Mouse (Mus musculus) MEL (cell line): ENCODE measurements around the gene Tcte2. TPM values are rescaled to one million over a fixed set of nuclear protein-coding genes. Genes with fewer than 3 reads are reported as not detected.

Experiments
- DNase-seq: peaks from one replicate; pipeline ENCODE4 v3.0.0; 2011; ENCODE audit warnings: low read depth, low spot score
- H3K27ac ChIP-seq: 2 replicates; pipeline ENCODE4 v1.5.1; 2012; ENCODE audit warnings: low read depth, mild to moderate bottlenecking, control low read depth, low read length, moderate library complexity; ENCODE audit not compliant: control insufficient read depth
- H3K27me3 ChIP-seq, 2 experiments: fragments of 150-350 bp in 1 of 2; sonication (generic) in 1 of 2; 2 replicates each; pipeline ENCODE4 v1.6.1; 2012; ENCODE audit warnings: low read length in 2 of 2, mild to moderate bottlenecking in 2 of 2, improper control_type of control experiment in 1 of 2, moderate library complexity in 1 of 2; ENCODE audit not compliant: insufficient read depth in 2 of 2, control insufficient read depth in 1 of 2
- H3K36me3 ChIP-seq, 2 experiments: 2 replicates each; pipeline ENCODE4 v1.6.1; 2012 to 2014; ENCODE audit warnings: low read length in 2 of 2, improper control_type of control experiment in 1 of 2, inconsistent platforms in 1 of 2, mild to moderate bottlenecking in 1 of 2; ENCODE audit not compliant: insufficient read depth in 2 of 2, control insufficient read depth in 1 of 2
- H3K4me1 ChIP-seq, 2 experiments: fragments of 150-350 bp in 1 of 2; sonication (generic) in 1 of 2; 2 replicates each; pipeline ENCODE4 v1.6.1; 2012; ENCODE audit warnings: low read length in 2 of 2, improper control_type of control experiment in 1 of 2, mild to moderate bottlenecking in 1 of 2; ENCODE audit not compliant: insufficient read depth in 2 of 2, control insufficient read depth in 1 of 2
- H3K4me3 ChIP-seq, 2 experiments: fragments of 150-350 bp in 1 of 2; sonication (generic) in 1 of 2; 2 replicates each; pipeline ENCODE4 v1.5.1; 2012; ENCODE audit warnings: low read depth in 2 of 2, low read length in 2 of 2, mild to moderate bottlenecking in 2 of 2, moderate library complexity in 2 of 2, control low read depth in 1 of 2, improper control_type of control experiment in 1 of 2; ENCODE audit not compliant: control insufficient read depth in 1 of 2, insufficient read depth in 1 of 2
- H3K79me2 ChIP-seq: 2 replicates; pipeline ENCODE4 v1.6.1; 2012; ENCODE audit warnings: mild to moderate bottlenecking, low read length, moderate library complexity; ENCODE audit not compliant: control insufficient read depth, poor library complexity, insufficient read depth
- H3K9ac ChIP-seq: 2 replicates; pipeline ENCODE4 v1.6.1; 2012; ENCODE audit warnings: low read depth, mild to moderate bottlenecking, control low read depth, low read length, moderate library complexity; ENCODE audit not compliant: control insufficient read depth, poor library complexity, severe bottlenecking
- H3K9me3 ChIP-seq: fragments of 150-350 bp; sonication (generic); replicated peaks from 2 replicates; pipeline ENCODE4 v1.6.1; 2012; ENCODE audit warnings: mild to moderate bottlenecking, low read length, improper control_type of control experiment, moderate library complexity; ENCODE audit not compliant: insufficient read depth
- BHLHE40 ChIP-seq: IDR thresholded peaks from 2 replicates; pipeline ENCODE4 v1.6.1; 2012; ENCODE audit warnings: low read depth, mild to moderate bottlenecking, inconsistent platforms, low read length, improper control_type of control experiment, borderline replicate concordance
- CHD2 ChIP-seq: IDR thresholded peaks from 2 replicates; pipeline ENCODE4 v1.6.1; 2011; ENCODE audit warnings: low read length, improper control_type of control experiment
- E2F4 ChIP-seq: IDR thresholded peaks from 2 replicates; pipeline ENCODE4 v1.6.1; 2011; ENCODE audit warnings: low read depth, low read length, improper control_type of control experiment, borderline replicate concordance
- EP300 ChIP-seq, 2 experiments: IDR thresholded peaks; 2 replicates each; pipeline ENCODE4 v1.6.1; 2011; ENCODE audit warnings: improper control_type of control experiment in 2 of 2, low read length in 2 of 2, low read depth in 1 of 2, mild to moderate bottlenecking in 1 of 2
- GATA1 ChIP-seq: IDR thresholded peaks from 2 replicates; pipeline ENCODE4 v1.6.1; 2011; ENCODE audit warnings: low read depth, low read length, improper control_type of control experiment
- HCFC1 ChIP-seq: IDR thresholded peaks from 2 replicates; pipeline ENCODE4 v1.6.1; 2012; ENCODE audit warnings: low read depth, mild to moderate bottlenecking, inconsistent platforms, low read length, improper control_type of control experiment, moderate library complexity
- MAFK ChIP-seq: IDR thresholded peaks from 2 replicates; pipeline ENCODE4 v1.6.1; 2011; ENCODE audit warnings: low read depth, mild to moderate bottlenecking, low read length, improper control_type of control experiment, borderline replicate concordance
- MAX ChIP-seq: IDR thresholded peaks from 2 replicates; pipeline ENCODE4 v1.6.1; 2011; ENCODE audit warnings: low read length, improper control_type of control experiment
- MAZ ChIP-seq: IDR thresholded peaks from 2 replicates; pipeline ENCODE4 v1.6.1; 2012; ENCODE audit warnings: low read depth, mild to moderate bottlenecking, inconsistent platforms, low read length, improper control_type of control experiment
- MYB ChIP-seq: IDR thresholded peaks from 2 replicates; pipeline ENCODE4 v1.6.1; 2011; ENCODE audit warnings: mild to moderate bottlenecking, low read depth, low read length, improper control_type of control experiment
- MYC ChIP-seq: IDR thresholded peaks from 2 replicates; pipeline ENCODE4 v1.6.1; 2011; ENCODE audit warnings: low read depth, mild to moderate bottlenecking, low read length, improper control_type of control experiment, moderate library complexity
- NRF1 ChIP-seq: IDR thresholded peaks from 2 replicates; pipeline ENCODE4 v1.6.1; 2014; ENCODE audit warnings: low read depth, mild to moderate bottlenecking, inconsistent platforms, low read length, improper control_type of control experiment, moderate library complexity; ENCODE audit not compliant: poor library complexity, insufficient read depth, severe bottlenecking
- POLR2AphosphoS5 ChIP-seq: IDR thresholded peaks from 2 replicates; pipeline ENCODE4 v1.6.1; 2012; ENCODE audit warnings: low read depth, borderline replicate concordance, mild to moderate bottlenecking, inconsistent platforms, low read length, moderate library complexity, mixed read lengths
- SIN3A ChIP-seq: IDR thresholded peaks from 2 replicates; pipeline ENCODE4 v1.6.1; 2012; ENCODE audit warnings: low read length, improper control_type of control experiment, inconsistent platforms
- SMC3 ChIP-seq: IDR thresholded peaks from 2 replicates; pipeline ENCODE4 v1.6.1; 2011; ENCODE audit warnings: low read depth, low read length, improper control_type of control experiment
- TAL1 ChIP-seq: IDR thresholded peaks from 2 replicates; pipeline ENCODE4 v1.6.1; 2012; ENCODE audit warnings: mild to moderate bottlenecking, inconsistent platforms, low read length, moderate library complexity, mixed read lengths
- UBTF ChIP-seq: IDR thresholded peaks from 2 replicates; pipeline ENCODE4 v1.6.1; 2012; ENCODE audit warnings: low read depth, mild to moderate bottlenecking, inconsistent platforms, low read length, improper control_type of control experiment, moderate library complexity, borderline replicate concordance; ENCODE audit not compliant: insufficient read depth
- USF1 ChIP-seq: IDR thresholded peaks from 2 replicates; pipeline ENCODE4 v1.6.1; 2014; ENCODE audit warnings: low read depth, mild to moderate bottlenecking, inconsistent platforms, low read length, improper control_type of control experiment, moderate library complexity
- USF2 ChIP-seq, 2 experiments: IDR thresholded peaks; 2 replicates each; pipeline ENCODE4 v1.6.1; 2011 to 2012; ENCODE audit warnings: improper control_type of control experiment in 2 of 2, low read length in 2 of 2, borderline replicate concordance in 1 of 2, inconsistent platforms in 1 of 2, low read depth in 1 of 2, mild to moderate bottlenecking in 1 of 2; ENCODE audit not compliant: insufficient read depth in 1 of 2
- ZC3H11A ChIP-seq: IDR thresholded peaks from 2 replicates; pipeline ENCODE4 v1.6.1; 2012; ENCODE audit warnings: low read depth, mild to moderate bottlenecking, inconsistent platforms, low read length, improper control_type of control experiment
- ZNF384 ChIP-seq: IDR thresholded peaks from 2 replicates; pipeline ENCODE4 v1.6.1; 2012; ENCODE audit warnings: low read depth, mild to moderate bottlenecking, inconsistent platforms, low read length, improper control_type of control experiment
- polyA plus RNA-seq, 2 experiments: library from polyadenylated mRNA; stranded (reverse) in 1 of 2; unstranded in 1 of 2; fragments of >175 nt in 1 of 2; fragments of >200 nt in 1 of 2; gene quantifications; 2 replicates each; pipeline versions ENCODE4 v1.2.1 to v1.2.4; 2012; ENCODE audit warnings: low replicate concordance in 2 of 2, low read depth in 1 of 2; ENCODE audit not compliant: insufficient read length in 2 of 2, insufficient read depth in 1 of 2, missing spikeins in 1 of 2
- total RNA-seq: library from RNA; depleted of rRNA; stranded (reverse); fragments of 300-350 nt; gene quantifications from 2 replicates; pipeline ENCODE4 v1.2.3, GENCODE M21; 2012

Tcte2 gene
- total and polyA plus RNA-seq, 3 experiments = not detected

DNA sequence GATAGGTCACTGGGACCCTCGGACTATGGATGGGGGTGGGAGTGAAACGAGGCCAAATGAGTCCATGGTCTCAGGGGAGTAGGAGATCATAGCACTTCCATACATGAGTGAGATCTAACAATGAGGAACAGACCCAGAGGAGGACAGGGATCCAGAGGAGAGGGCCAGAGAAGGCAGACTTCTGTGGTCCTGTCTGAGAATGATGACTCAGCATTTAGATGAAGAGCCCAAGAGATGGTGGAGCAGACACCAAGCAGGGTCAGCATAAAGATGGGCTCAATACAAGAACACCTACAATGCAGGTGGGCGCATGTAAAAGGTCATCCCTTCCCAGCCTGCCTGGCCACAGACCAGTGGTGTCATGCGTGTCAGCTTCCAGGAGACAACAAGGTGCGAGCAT lies 41.4 kb downstream of the Tcte2 start:
- TF ChIP-seq E2F4 (no peak), SMC3 (no peak), BHLHE40 (no peak)
- TF ChIP-seq, all 39 proteins: peak for 0
- no peak for DNase-seq
- no peaks in the 10 kb centered on the region for H3K27me3 ChIP-seq

DNA sequence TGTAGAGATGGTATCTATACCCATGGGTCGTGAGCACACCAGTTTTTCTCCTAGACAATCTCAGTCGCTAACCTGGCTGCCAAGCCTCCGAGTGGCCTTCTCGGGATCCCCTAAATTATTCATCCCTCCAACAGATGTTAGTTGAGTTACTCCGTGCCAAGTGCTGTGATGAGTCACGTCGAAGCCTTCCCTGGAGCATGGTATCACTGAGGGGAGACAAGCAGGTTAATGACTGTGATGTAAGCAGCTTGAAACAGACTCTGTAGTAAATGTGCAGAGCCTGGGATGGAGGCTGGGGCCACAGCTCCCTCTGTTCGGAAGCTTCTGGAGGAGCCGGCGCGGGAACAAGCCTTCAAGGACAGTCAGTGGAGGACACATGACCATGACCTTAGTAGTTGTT lies 44.2 kb downstream of the Tcte2 start:
- Histone ChIP-seq H3K36me3 (no peaks in the 10 kb centered on the region), H3K9ac (no peak overlapping the region), H3K27ac (no peak overlapping the region), H3K4me3 (no peak overlapping the region), H3K9me3 (no peaks in the 10 kb centered on the region), H3K27me3 (no peaks in the 10 kb centered on the region), H3K4me1 (no peaks in the 10 kb centered on the region), H3K79me2 (no peaks in the 10 kb centered on the region)
- no peak for DNase-seq
- no peak for TF ChIP-seq GATA1
- no peak for TF ChIP-seq HCFC1
- TF ChIP-seq BHLHE40 = no peak
- TF ChIP-seq E2F4 = no peak
- no peak for TF ChIP-seq MYC
- no peak for TF ChIP-seq SMC3
- no peak for TF ChIP-seq ZNF384
- TF ChIP-seq TAL1 = no peak
- no peak for TF ChIP-seq UBTF
- no peak for TF ChIP-seq USF1
- no peak for TF ChIP-seq CHD2

More for the DNA sequence above, 41.4 kb downstream of the Tcte2 start:
- Histone ChIP-seq H3K9me3 (no peaks in the 10 kb centered on the region), H3K4me3 (no peak overlapping the region), H3K36me3 (no peaks in the 10 kb centered on the region), H3K79me2 (no peaks in the 10 kb centered on the region), H3K27ac (no peak overlapping the region), H3K4me1 (no peaks in the 10 kb centered on the region), H3K9ac (no peak overlapping the region)

DNA sequence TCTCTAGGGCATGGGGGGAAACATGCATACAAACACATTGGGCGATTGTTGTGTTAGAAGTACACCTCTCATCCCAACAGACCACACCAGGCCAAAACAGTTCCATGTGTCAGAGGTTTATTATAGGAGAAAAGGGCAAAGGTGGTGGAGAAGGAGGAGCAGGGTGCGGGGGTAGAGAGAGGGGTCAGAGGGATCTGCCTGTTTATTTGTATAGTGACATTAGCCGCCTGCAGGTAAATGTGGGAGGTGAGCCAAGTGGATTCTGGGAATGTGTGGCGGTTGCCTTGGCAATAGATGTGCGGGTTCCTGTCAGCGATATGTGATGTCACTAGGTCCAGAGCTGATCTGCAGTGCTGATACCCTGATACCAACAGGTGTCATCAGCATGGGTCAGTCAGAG lies 45.3 kb downstream of the Tcte2 start:
- Histone ChIP-seq H3K27me3 (no peaks in the 10 kb centered on the region), H3K9me3 (no peaks in the 10 kb centered on the region), H3K4me3 (no peak overlapping the region), H3K4me1 (no peaks in the 10 kb centered on the region), H3K79me2 (no peaks in the 10 kb centered on the region), H3K36me3 (no peaks in the 10 kb centered on the region), H3K27ac (no peak overlapping the region), H3K9ac (no peak overlapping the region)
- TF ChIP-seq POLR2AphosphoS5 (no peak), EP300 (IDR thresholded peaks at IDR 0.05; ENCODE audit: low read depth in 1 of 2, low read length in 2 of 2) (no peak), SMC3 (no peak), MYB (no peak), MAZ (no peak), MAX (no peak), MAFK (no peak), NRF1 (no peak), SIN3A (no peak), CHD2 (no peak), ZC3H11A (no peak), USF2 (IDR thresholded peaks at IDR 0.05; ENCODE audit: borderline replicate concordance in 1 of 2, insufficient read depth in 1 of 2, low read depth in 1 of 2, low read length in 2 of 2) (no peak), TAL1 (no peak)
- no peak for DNase-seq
